Mouse (Mus musculus) liver (tissue): ENCODE results near the gene Hist1h2an.

Experiments used
- DNase-seq: peaks from one replicate; pipeline ENCODE4 v3.0.0-alpha.2; 2020; ENCODE audit warnings: mixed read lengths

The Hist1h2an gene

DNA sequence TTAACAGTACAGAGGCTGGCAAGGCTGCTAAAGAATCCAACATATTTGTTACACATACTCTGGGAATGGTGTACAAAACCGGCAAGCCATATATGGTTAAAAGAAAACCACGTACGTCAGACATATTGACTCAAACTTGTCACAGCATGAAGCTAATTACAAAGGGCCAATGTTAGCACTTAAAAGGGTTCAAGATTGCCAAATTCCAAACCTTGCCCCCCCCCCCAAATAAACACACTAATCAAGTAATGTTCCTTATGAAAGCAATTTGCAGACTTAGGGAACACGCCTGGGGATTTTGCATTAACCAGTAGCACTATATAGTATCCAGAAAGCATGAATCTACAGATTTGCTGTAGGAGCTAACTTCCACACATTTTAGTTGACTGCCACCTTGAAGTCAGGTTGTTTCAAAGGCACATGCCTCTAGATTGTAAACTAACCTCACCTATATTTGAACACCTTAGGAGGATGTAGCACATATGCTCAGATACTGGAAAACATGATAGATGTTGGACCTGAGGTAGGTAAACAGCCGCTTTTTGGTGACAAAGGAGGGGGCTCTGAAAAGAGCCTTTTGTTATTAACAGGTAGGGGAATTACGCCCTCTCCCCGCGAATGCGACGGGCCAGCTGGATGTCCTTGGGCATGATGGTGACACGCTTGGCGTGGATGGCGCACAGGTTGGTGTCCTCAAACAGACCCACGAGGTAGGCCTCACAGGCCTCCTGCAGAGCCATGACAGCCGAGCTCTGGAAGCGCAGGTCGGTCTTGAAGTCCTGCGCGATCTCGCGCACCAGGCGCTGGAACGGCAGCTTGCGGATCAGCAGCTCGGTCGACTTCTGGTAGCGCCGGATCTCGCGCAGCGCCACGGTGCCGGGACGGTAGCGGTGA lies 4.4 kb downstream of the Hist1h2an start:
- DNase-seq: peak; percentile 56

DNA sequence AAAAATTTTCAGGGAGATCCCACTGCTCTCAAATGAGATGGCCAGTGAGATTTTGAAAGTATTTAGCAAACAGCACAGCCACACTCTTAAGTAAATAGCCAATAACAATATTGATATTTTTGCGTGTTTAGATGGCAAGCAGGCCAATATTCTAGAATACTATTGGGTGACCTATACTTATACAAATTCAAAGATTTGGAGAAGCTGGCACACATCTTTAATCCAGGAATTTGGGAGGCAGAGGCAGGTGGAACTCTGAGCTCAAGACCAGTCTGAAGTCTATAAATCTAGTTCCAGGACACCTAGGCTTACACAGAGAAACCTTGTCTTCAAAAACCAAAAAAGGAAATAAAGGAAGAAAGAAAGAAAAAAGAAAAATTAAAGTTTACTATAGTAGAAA lies 5.4 kb downstream of the Hist1h2an start:
- DNase-seq: no peak

DNA sequence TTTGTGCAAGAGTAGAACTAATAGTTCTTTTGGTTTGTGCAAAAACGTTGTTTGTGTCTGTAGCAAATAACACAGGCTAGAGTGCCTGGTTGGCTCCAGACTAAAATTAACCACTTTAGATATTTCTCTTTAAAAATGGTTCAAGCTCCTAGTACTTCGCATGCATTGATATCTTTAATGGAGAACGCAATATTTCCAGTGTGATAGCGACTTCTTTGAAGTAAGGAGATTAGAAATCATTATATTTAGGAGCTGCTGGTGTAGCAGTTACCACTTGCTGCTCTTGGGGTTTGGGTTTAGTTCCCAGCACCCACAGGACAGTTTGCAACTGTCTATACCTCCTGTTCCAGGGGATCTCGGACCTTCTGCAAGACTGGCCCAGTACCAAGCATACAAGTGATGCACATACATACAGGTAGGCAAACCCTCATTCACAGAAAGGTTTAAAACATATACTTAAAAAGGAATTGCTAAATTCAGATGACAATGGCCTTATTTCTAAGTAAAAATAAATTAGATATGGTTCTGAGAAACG lies 5.9 kb downstream of the Hist1h2an start:
- peak; percentile 14 for DNase-seq

DNA sequence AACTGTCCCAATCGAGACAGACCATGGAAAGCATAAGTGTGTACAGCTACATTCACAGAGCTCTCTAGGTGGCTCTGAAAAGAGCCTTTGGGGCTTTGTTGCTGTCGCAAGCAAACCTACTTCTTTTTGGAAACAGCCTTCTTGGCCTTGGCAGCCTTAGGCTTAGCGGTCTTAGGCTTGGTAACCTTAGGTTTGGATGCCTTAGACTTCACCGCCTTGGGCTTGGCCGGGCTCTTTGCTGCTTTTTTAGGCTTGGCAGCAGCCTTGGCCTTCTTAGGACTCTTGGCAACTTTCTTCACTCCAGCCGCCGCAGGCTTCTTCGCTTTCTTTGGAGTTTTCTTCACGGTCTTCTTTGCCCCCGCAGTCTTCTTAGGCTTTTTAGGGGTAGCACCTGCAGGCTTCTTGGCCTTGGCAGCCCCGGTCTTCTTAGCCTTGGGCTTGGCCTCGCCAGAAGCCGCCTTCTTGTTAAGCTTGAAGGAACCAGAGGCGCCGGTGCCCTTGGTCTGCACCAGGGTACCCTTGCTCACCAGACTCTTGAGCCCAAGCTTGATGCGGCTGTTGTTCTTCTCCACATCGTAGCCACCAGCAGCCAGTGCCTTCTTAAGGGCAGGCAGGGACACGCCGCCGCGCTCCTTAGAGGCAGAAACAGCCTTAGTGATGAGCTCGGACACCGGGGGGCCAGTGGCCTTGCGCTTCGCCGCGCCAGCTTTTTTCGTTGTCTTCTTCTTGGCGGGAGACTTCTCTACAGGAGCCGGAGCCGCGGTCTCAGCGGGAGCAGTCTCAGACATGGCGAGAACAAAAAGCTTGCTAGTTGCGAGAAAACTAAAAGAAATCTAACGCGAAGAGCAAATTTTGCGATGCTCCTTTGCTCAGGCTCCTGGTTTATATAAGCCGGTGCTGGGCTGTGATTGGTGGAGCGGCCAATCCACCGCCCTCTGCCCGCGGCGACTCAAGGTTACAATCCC lies 7.0 kb downstream of the Hist1h2an start, which contains the start of gene Hist1h1b:
Hist1h1b (minus strand) TSS at position 859 of the 965 bp plus-strand sequence.
- DNase-seq: peak; percentile 90

DNA sequence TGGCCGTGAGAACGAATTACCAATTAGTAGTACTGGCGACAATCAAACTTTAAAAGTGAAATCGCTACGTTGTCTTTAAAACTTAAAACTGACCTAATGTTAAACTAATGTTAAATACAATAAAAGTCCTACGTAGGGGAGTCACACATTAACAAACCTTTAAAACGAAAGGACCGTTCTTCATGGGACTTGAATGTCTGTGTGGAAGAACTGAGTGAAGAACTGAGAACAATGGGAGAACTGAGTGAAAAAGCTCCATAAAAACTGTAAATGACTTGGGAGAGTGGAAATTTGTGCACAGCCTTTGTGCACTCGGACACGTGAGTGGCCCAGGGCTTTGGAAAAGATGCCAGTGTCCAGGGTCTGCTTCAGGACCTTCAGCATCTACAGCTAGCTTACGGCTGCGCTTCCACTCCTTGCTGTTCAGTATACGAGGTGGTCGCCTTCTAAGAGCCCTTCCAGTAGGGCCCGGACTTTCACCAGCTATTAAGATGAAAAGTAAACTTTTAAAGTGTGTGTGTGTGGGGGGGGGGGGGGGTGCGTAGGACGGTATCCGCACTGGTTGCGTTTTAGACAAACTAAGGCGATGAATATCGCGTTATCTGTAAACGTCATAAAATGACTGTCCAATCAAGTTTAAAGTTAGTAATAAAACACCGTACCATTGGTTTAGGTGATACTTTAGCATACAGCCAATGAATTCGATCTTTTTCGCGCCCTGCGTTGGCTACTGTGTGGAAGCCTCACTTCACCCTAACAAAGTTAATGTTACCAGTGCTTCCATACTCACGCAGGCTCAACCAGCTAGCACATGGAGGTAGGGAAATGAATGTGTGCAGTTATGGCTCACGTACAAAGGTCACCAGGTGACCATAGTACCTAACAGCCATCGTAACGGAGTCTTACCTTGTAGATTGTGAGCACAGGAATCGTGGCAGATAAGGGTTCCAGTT lies 7.9 kb downstream of the Hist1h2an start:
- DNase-seq: peak; percentile 84

DNA sequence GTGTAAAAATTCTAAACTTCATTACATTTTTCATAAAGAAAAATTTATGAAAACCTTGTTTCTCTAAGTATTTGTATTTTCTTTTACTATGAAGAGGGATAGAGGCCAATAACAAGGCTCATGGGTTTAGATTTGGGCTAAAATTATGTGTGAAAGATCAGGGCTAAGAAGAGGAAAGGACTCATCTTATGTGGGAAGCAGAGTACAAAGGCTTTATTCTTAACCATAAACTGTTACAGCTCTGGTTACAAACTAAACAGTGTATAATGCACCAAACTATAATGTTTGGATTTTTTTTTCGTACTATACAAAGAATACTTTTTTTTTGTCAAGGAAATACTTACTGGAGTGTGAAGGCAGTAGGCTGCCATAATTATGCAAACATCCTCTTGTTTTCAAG lies 31.3 kb downstream of the Hist1h2an start:
- DNase-seq: no peak

DNA sequence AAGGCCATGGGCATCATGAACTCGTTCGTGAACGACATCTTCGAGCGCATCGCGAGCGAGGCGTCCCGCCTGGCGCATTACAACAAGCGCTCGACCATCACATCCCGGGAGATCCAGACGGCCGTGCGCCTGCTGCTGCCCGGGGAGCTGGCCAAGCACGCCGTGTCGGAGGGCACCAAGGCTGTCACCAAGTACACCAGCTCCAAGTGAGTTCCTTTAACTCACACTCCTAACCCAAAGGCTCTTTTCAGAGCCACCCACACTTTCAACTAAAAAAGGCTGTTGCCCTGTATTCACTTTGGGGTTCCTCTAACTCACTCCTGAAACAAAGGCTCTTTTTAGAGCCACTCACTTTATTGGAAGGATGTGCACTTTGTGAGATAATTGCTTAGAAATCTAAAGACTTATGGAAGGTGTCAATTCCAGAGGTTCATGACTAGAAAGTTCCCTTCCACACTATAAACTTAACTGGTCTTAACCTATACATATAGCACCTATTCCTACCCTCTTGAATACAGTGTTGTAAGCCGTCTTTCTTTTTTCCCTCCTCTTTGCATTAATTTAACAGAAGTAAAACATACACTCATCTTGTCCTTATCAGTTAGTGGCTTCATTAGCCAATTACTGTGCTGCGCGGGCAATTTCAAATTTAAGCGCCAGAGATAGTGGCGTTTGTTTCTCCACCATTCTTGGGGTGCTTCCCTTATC lies 32.6 kb downstream of the Hist1h2an start:
- DNase-seq: peak; percentile 82

DNA sequence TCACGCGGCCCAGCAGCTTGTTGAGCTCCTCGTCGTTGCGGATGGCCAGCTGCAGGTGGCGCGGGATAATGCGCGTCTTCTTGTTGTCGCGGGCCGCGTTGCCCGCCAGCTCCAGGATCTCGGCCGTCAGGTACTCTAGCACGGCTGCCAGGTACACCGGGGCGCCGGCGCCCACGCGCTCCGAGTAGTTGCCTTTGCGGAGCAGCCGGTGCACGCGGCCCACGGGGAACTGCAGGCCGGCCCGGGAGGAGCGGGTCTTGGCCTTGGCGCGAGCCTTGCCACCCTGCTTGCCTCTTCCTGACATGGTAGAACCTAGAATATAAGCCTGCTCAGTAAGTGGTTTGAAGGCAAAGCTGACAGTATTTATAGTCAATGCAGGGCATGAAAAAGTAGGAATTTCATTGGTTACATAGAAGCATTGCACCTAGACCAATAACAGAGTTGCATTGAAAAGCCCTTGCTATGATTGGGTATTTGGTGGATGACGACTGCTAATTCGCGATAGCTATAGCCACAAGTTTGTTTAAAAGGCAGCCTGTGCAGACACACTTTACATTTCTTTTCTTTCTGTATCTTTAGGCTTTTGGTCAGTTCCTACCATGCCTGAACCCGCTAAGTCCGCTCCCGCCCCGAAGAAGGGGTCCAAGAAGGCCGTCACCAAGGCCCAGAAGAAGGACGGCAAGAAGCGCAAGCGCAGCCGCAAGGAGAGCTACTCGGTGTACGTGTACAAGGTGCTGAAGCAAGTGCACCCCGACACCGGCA lies 33.3 kb downstream of the Hist1h2an start, which contains the start of the genes Hist1h2ak and Hist1h2bn:
Hist1h2ak (minus strand) TSS at position 304 of the 762 bp plus-strand sequence.
Hist1h2bn (plus strand) TSS at position 600 of the 762 bp plus-strand sequence.
- peak; percentile 88 for DNase-seq

DNA sequence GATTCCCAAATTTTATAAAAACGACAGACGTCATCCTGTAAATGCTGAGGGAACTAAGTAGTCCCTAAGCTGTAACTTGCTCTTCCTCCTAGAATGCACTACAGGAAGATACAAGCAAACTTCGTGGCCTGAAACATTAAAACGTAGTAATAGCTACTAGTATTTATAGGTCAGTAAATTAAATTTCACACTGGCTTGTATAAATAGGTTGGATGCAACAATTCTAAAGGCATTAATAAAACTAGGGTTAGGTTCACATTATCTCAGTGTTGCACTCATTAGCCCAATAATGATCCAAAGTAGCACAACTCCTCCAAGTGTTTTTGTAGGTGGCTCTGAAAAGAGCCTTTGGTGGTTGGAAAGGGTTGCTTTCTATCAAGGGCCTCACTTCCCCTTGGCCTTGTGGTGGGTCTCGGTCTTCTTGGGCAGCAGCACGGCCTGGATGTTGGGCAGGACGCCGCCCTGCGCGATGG lies 33.9 kb downstream of the Hist1h2an start:
- DNase-seq: no peak

DNA sequence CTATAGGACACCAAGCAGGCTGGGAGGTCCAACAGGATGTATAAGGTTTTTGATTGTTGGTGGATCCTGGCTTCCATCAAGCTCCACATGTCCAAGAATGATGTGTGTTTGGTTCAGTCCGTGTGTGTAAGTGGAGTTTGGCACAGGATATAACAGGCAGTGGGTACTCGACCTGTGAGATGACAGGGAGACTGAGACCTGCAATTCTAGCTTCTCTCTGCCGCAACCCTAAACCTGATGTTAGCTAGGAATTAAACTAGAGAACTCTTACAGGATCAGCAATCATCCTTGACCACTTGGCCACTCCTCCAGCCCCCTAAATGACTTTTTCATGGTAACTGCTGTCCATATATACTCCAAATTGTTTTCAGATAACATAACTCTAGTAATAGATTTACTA lies 34.7 kb downstream of the Hist1h2an start:
- DNase-seq: peak; percentile 17

DNA sequence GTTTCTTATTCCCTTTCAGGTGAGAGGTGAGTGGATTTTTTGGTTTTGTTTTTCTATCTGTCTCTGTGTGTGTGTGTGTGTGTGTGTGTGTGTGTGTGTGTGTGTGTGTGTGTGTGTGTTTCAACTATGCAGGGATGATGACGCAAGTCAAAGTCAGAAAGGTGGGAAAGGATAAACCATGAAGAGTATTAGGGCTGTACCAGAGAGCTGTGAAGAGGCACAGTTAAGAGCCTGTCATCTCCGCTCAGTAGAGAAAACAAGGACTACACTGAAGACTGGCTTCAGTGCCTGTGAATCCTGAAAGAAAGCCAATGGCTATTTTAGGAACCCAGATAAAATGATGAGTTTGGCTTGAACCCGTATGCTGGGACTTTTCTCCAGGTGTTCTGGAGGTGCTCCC lies 35.2 kb downstream of the Hist1h2an start:
- peak; percentile 16 for DNase-seq

DNA sequence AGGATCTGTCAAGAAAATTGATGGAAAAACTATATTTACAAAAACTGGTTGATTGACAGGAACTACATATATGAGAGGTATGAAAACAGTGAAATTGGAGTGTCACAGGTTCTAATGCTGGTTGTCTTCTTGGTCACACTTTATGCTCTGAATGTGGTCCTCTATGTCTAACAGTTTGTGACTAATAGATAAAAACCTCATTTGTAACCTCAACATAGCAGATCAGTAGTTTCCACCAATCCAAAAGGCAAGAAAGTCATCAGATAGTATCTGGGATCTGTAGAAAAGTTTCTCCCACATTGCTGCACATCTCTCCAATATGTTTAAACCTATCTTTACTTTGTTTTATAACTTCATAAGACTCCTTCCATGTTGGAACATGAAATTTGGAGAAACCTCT lies 35.6 kb downstream of the Hist1h2an start:
- no peak for DNase-seq

DNA sequence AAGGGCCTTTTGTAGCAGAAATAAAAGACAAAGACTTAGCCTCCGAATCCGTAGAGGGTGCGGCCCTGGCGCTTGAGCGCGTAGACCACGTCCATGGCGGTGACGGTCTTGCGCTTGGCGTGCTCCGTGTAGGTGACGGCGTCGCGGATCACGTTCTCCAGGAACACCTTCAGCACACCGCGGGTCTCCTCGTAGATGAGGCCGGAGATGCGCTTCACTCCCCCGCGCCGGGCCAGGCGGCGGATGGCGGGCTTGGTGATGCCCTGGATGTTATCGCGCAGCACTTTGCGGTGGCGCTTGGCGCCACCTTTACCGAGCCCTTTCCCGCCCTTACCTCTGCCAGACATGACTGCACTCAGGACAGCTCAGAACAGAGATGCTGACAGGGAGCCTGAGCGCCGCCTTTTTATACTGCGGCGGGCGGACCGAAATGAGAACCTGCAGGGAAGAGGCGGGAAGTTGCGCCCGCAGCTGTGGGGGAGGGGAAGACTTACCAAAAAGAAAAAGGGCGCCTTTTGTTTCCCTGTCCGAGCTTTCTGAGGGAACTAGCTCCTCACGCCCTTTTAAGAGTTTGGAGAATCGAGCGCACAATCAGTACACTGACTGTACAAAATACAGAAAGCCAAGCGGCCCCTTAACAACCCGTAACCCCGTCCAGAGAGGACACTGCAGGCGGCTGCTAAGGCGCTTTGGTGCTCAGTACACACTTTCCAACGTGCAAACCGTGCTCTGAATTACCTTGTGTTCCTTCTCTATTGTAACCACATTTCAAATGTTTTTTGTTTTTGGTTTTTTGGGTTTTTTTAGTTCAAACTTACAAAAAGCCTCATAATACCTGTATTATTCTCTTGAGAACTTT lies 36.6 kb downstream of the Hist1h2an start, which contains the start of gene Hist1h4k:
Hist1h4k (minus strand) TSS at position 347 of the 859 bp plus-strand sequence.
- DNase-seq: peak; percentile 96

DNA sequence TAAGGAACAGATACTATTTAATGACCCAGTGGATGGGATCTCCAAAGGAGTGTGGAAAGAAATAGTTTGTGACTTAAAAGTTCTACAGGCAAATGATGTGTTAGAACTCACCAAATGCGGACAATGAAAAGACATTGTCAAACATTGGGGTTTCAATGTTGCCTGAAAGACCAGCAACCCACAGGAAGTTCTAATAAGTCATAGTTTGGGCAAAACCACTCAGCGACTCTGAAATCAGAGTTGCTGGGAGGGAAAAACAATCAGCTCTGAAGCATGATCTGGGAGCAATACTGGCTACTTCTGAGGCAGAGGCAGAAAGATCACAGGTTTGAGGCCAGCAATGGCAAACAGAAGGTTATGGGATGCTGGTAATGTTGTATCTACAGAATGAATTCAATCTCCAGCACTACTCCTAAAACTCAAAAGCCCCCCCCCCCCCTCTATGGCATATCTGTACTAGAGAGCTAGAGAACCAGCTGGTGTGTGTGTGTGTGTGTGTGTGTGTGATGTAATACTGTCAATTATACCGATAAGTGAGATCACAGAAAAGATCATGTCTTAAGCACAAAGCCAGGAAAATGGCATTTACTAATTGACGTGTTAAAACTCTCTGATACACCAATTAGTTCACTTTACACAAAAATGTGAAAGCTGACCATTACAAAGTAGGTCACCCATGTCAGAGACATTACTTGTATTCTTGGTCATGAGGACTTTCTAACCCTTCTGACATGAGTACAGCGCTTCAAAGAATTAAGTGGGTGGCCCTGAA lies 37.4 kb downstream of the Hist1h2an start:
- DNase-seq: peak; percentile 58

DNA sequence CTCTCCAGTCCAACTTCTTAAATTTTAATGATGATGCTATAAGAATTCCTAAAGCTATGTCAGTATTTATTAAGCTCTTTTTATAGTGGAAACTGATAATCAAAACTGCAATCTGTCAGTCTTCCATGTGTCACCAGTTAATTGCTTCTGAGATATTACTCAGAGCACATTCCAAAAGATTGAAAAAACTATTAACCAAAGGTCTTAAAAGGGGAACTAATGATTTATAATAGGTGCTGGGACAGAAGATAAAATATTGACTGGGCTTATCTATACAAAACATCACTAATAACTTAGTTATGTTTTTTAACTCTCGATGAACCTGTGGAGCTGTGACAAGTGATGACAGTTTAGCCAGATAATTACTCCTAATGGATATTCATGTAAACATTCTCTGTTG lies 42.0 kb downstream of the Hist1h2an start:
- no peak for DNase-seq
